ENCODE assay signal across 21 mouse cellular contexts in genomic region chr5:108689091-108689490, GRCm38 (mm10). TPM values are rescaled to one million over a fixed set of nuclear protein-coding genes. Genes with fewer than 3 reads are reported as not detected.
DNase-seq lines count a peak whose midpoint lies in the region; ATAC-seq and TF ChIP-seq lines count a peak whose summit lies in the region.
"Had no signal": no experiment of that assay in that cellular context is flagged by ENCODE, and none has a peak within 500 bp of the region (broad histone marks: within the 10 kb centered on the region; RNA-seq: fewer than 3 reads in every experiment).

No protein-coding gene starts in this region.

- no peak overlapping the region for H3K4me3 ChIP-seq in forebrain, embryonic 15.5 days
- no peak overlapping the region for H3K4me3 ChIP-seq in forebrain, embryonic 10.5 days
- no peak overlapping the region for H3K4me3 ChIP-seq in layer of hippocampus, adult 2 months
- no peak overlapping the region for H3K4me3 ChIP-seq in midbrain, postnatal 0 days (ENCODE audit: low read depth, low read length)
- H3K4me3 ChIP-seq in midbrain, embryonic 16.5 days (ENCODE audit: low read depth, low read length), result no peak overlapping the region
- H3K4me3 ChIP-seq: embryonic facial prominence, embryonic 12.5 days; forebrain, embryonic 13.5 days; heart, adult 2 months; heart, embryonic 15.5 days had no signal

- H3K9me3 ChIP-seq in forebrain, embryonic 15.5 days, result no peaks in the 10 kb centered on the region
- H3K9me3 ChIP-seq in forebrain, embryonic 10.5 days, result no peaks in the 10 kb centered on the region
- no peaks in the 10 kb centered on the region for H3K9me3 ChIP-seq in midbrain, postnatal 0 days (ENCODE audit: low read length)
- no peaks in the 10 kb centered on the region for H3K9me3 ChIP-seq in midbrain, embryonic 16.5 days (replicated peaks; ENCODE audit: control insufficient read depth, low read length, poor library complexity, severe bottlenecking)
- H3K9me3 ChIP-seq: embryonic facial prominence, embryonic 12.5 days; forebrain, embryonic 13.5 days; heart, embryonic 15.5 days had no signal

- H3K4me1 ChIP-seq in forebrain, embryonic 15.5 days, result peaks cover 15% of the 10 kb centered on the region; the same call in 1 of the 2 replicates
- H3K4me1 ChIP-seq in forebrain, embryonic 10.5 days, result peaks cover 24% of the 10 kb centered on the region
- no peaks in the 10 kb centered on the region for H3K4me1 ChIP-seq in midbrain, postnatal 0 days (ENCODE audit: insufficient read depth, low read length)
- peaks cover 6% of the 10 kb centered on the region for H3K4me1 ChIP-seq in midbrain, embryonic 16.5 days (ENCODE audit: control insufficient read depth, insufficient read depth, low read length)

- 61% methylated on average over 5 of the region's 5 CpGs for WGBS in forebrain, embryonic 15.5 days
- WGBS in forebrain, embryonic 10.5 days, result 74% methylated on average over 5 of the region's 5 CpGs
- 47% methylated on average over 5 of the region's 5 CpGs for WGBS in midbrain, postnatal 0 days
- 61% methylated on average over 5 of the region's 5 CpGs for WGBS in midbrain, embryonic 16.5 days

- H3K36me3 ChIP-seq in forebrain, embryonic 15.5 days, result no peaks in the 10 kb centered on the region
- H3K36me3 ChIP-seq in forebrain, embryonic 10.5 days (replicated peaks), result no peaks in the 10 kb centered on the region
- H3K36me3 ChIP-seq in midbrain, postnatal 0 days (ENCODE audit: insufficient read depth, low read length), result no peaks in the 10 kb centered on the region
- H3K36me3 ChIP-seq in midbrain, embryonic 16.5 days (ENCODE audit: control insufficient read depth, insufficient read depth, low read length), result no peaks in the 10 kb centered on the region
- H3K36me3 ChIP-seq: heart, embryonic 15.5 days had no signal

- no peak for TF ChIP-seq CTCF in layer of hippocampus, adult 2 months (conservative IDR thresholded peaks at IDR 0.05)
- TF ChIP-seq CTCF in midbrain, postnatal 0 days (IDR thresholded peaks at IDR 0.05), result no peak

- no peak for ATAC-seq in forebrain, embryonic 15.5 days (replicated peaks)
- no peak for ATAC-seq in midbrain, postnatal 0 days (ENCODE audit: low FRiP score)
- ATAC-seq in midbrain, embryonic 16.5 days, result no peak
- no peak for ATAC-seq in activated CD4-positive, CD25-positive, alpha-beta regulatory T cell, adult 4 months
- ATAC-seq: forebrain, embryonic 13.5 days had no signal

- H3K27ac ChIP-seq in forebrain, embryonic 15.5 days (replicated peaks), result 0 out of 2 replicates have a peak overlapping the region, but pooled peaks have one; percentile 27
- no peak overlapping the region for H3K27ac ChIP-seq in forebrain, embryonic 10.5 days
- H3K27ac ChIP-seq in layer of hippocampus, adult 2 months, result peak overlapping the region; percentile 32; the same call in 1 of the 2 replicates
- no peak overlapping the region for H3K27ac ChIP-seq in midbrain, postnatal 0 days (ENCODE audit: low read depth, low read length)
- H3K27ac ChIP-seq in midbrain, embryonic 16.5 days (ENCODE audit: low read length), result no peak overlapping the region
- H3K27ac ChIP-seq: embryonic facial prominence, embryonic 12.5 days; forebrain, embryonic 13.5 days; heart, adult 2 months; heart, embryonic 15.5 days; hindbrain, embryonic 14.5 days had no signal

- H3K9ac ChIP-seq in forebrain, embryonic 15.5 days (replicated peaks), result no peak overlapping the region
- no peak overlapping the region for H3K9ac ChIP-seq in midbrain, postnatal 0 days (replicated peaks; ENCODE audit: low read length, poor library complexity, severe bottlenecking)
- no peak overlapping the region for H3K9ac ChIP-seq in midbrain, embryonic 16.5 days (ENCODE audit: low read depth, low read length)
- H3K9ac ChIP-seq: embryonic facial prominence, embryonic 12.5 days; forebrain, embryonic 13.5 days; heart, embryonic 15.5 days; hindbrain, embryonic 14.5 days had no signal

- H3K4me2 ChIP-seq in forebrain, embryonic 15.5 days (replicated peaks), result no peak overlapping the region
- H3K4me2 ChIP-seq in midbrain, postnatal 0 days (ENCODE audit: low read depth, low read length, poor library complexity, severe bottlenecking), result no peak overlapping the region
- H3K4me2 ChIP-seq in midbrain, embryonic 16.5 days (ENCODE audit: low read length), result no peak overlapping the region
- H3K4me2 ChIP-seq: embryonic facial prominence, embryonic 12.5 days; forebrain, embryonic 13.5 days; heart, embryonic 11.5 days; heart, embryonic 15.5 days; hindbrain, embryonic 14.5 days had no signal

- DNase-seq in forebrain, embryonic 10.5 days (ENCODE audit: extremely low spot score, low spot score), result no peak
- peak; percentile 44 to 66 for DNase-seq in layer of hippocampus, adult 2 months (ENCODE audit: low spot score in 2 of 2)
- no peak for DNase-seq in layer of hippocampus, postnatal 25 days (ENCODE audit: extremely low spot score in 1 of 2, low spot score in 1 of 2)
- peak; percentile 49 for DNase-seq in midbrain, postnatal 0 days (ENCODE audit: low spot score)
- DNase-seq in retina, postnatal 1 day, result peak; percentile 43
- DNase-seq: adrenal gland, adult 2 months; adrenal gland, postnatal 25 days; cerebellum, adult 11 months; cerebellum, adult 8-10 months; cerebellum, postnatal 14 days; gastrocnemius, postnatal 14 days; heart, adult 2 months; heart, postnatal 14 days had no signal

- peaks cover 9% of the 10 kb centered on the region; the same call in 1 of the 2 replicates for H3K27me3 ChIP-seq in forebrain, embryonic 15.5 days
- H3K27me3 ChIP-seq in forebrain, embryonic 10.5 days (ENCODE audit: poor library complexity, severe bottlenecking), result peaks cover 25% of the 10 kb centered on the region
- peaks cover 5% of the 10 kb centered on the region; the same call in 1 of the 2 replicates for H3K27me3 ChIP-seq in midbrain, postnatal 0 days (ENCODE audit: insufficient read depth, low read length)
- peaks cover 11% of the 10 kb centered on the region for H3K27me3 ChIP-seq in midbrain, embryonic 16.5 days (ENCODE audit: control insufficient read depth, insufficient read depth, low read depth, low read length)
- H3K27me3 ChIP-seq: embryonic facial prominence, embryonic 12.5 days; heart, embryonic 15.5 days had no signal

RNA-seq across cellular contexts. Expression of gene Fgfrl1, which starts 3.1 kb away (rescaled TPM):
- polyA plus RNA-seq in forebrain, embryonic 15.5 days (2015; fragmentation: Nextera tagmentation; extraction: Ambion mirVana), result 9.4 and 10.1 TPM in 2 replicates
- polyA plus RNA-seq in forebrain, embryonic 10.5 days (2016; fragmentation: Nextera tagmentation; extraction: Ambion mirVana), result 10.4 and 12.3 TPM in 2 replicates
- 10 to 100 TPM; 21.3 to 22.4 TPM for total RNA-seq in layer of hippocampus, adult 2 months (2021)
- 10 to 100 TPM; 23.5 to 31.4 TPM for total RNA-seq in layer of hippocampus, postnatal 25 days (2021)
- total RNA-seq in midbrain, postnatal 0 days (2014; rRNA removed), result 12.9 and 20.4 TPM in 2 replicates
- 5.4 and 5.7 TPM in 2 replicates for polyA plus RNA-seq in midbrain, postnatal 0 days (2015; fragmentation: Nextera tagmentation; extraction: Ambion mirVana)
- 3.3 and 3.5 TPM in 2 replicates for polyA plus RNA-seq in midbrain, embryonic 16.5 days (2015; fragmentation: Nextera tagmentation; extraction: Ambion mirVana)
- polyA plus RNA-seq in activated CD4-positive, CD25-positive, alpha-beta regulatory T cell, adult 4 months (2017; shearing (Covaris generic)), result not detected

RNA-seq across cellular contexts. Expression of gene Slc26a1, which starts 13.7 kb away (rescaled TPM):
- 1.8 and 1.9 TPM in 2 replicates for polyA plus RNA-seq in forebrain, embryonic 15.5 days (2015; fragmentation: Nextera tagmentation; extraction: Ambion mirVana)
- 0.77 and 1.0 TPM in 2 replicates for polyA plus RNA-seq in forebrain, embryonic 10.5 days (2016; fragmentation: Nextera tagmentation; extraction: Ambion mirVana)
- 1 to 10 TPM; 1.2 TPM for total RNA-seq in layer of hippocampus, adult 2 months (2021)
- total RNA-seq in layer of hippocampus, postnatal 25 days (2021), result 1 to 10 TPM; 1.2 to 1.6 TPM
- total RNA-seq in midbrain, postnatal 0 days (2014; rRNA removed), result 9.3 and 10.1 TPM in 2 replicates
- polyA plus RNA-seq in midbrain, postnatal 0 days (2015; fragmentation: Nextera tagmentation; extraction: Ambion mirVana), result 4.2 and 5.3 TPM in 2 replicates
- polyA plus RNA-seq in midbrain, embryonic 16.5 days (2015; fragmentation: Nextera tagmentation; extraction: Ambion mirVana), result 4.3 and 4.4 TPM in 2 replicates
- polyA plus RNA-seq in activated CD4-positive, CD25-positive, alpha-beta regulatory T cell, adult 4 months (2017; shearing (Covaris generic)), result under 1 TPM in 1 of 2 experiments, not detected in 1; 0.31 TPM
- total RNA-seq: gastrocnemius, postnatal 14 days; heart, adult 2 months; heart, postnatal 14 days had no signal

RNA-seq across cellular contexts. Expression of gene Dgkq, which starts 19.6 kb away (rescaled TPM):
- 23.6 and 24.4 TPM in 2 replicates for polyA plus RNA-seq in forebrain, embryonic 15.5 days (2015; fragmentation: Nextera tagmentation; extraction: Ambion mirVana)
- polyA plus RNA-seq in forebrain, embryonic 10.5 days (2016; fragmentation: Nextera tagmentation; extraction: Ambion mirVana), result 11.3 and 13.3 TPM in 2 replicates
- 10 to 100 TPM; 50.2 to 51.5 TPM for total RNA-seq in layer of hippocampus, adult 2 months (2021)
- total RNA-seq in layer of hippocampus, postnatal 25 days (2021), result 10 to 100 TPM; 44.5 to 54.9 TPM
- total RNA-seq in midbrain, postnatal 0 days (2014; rRNA removed), result 45.4 and 51.8 TPM in 2 replicates
- polyA plus RNA-seq in midbrain, postnatal 0 days (2015; fragmentation: Nextera tagmentation; extraction: Ambion mirVana), result 23.5 and 23.7 TPM in 2 replicates
- 33.0 and 36.9 TPM in 2 replicates for polyA plus RNA-seq in midbrain, embryonic 16.5 days (2015; fragmentation: Nextera tagmentation; extraction: Ambion mirVana)
- 1 to 10 TPM; 4.4 to 4.5 TPM for polyA plus RNA-seq in activated CD4-positive, CD25-positive, alpha-beta regulatory T cell, adult 4 months (2017; shearing (Covaris generic))

RNA-seq across cellular contexts. Expression of gene Idua, which starts 29.0 kb away (rescaled TPM):
- 9.9 and 10.9 TPM in 2 replicates for polyA plus RNA-seq in forebrain, embryonic 15.5 days (2015; fragmentation: Nextera tagmentation; extraction: Ambion mirVana)
- polyA plus RNA-seq in forebrain, embryonic 10.5 days (2016; fragmentation: Nextera tagmentation; extraction: Ambion mirVana), result 10.2 and 11.0 TPM in 2 replicates
- 10 to 100 TPM; 16.8 to 17.1 TPM for total RNA-seq in layer of hippocampus, adult 2 months (2021)
- 10 to 100 TPM; 10.4 to 19.6 TPM for total RNA-seq in layer of hippocampus, postnatal 25 days (2021)
- total RNA-seq in midbrain, postnatal 0 days (2014; rRNA removed), result 9.2 and 10.9 TPM in 2 replicates
- polyA plus RNA-seq in midbrain, postnatal 0 days (2015; fragmentation: Nextera tagmentation; extraction: Ambion mirVana), result 8.8 and 9.8 TPM in 2 replicates
- polyA plus RNA-seq in midbrain, embryonic 16.5 days (2015; fragmentation: Nextera tagmentation; extraction: Ambion mirVana), result 13.1 and 14.4 TPM in 2 replicates
- 1 to 10 TPM; 8.8 to 9.8 TPM for polyA plus RNA-seq in activated CD4-positive, CD25-positive, alpha-beta regulatory T cell, adult 4 months (2017; shearing (Covaris generic))

RNA-seq across cellular contexts. Expression of gene Tmem175, which starts 59.5 kb away (rescaled TPM):
- 24.2 and 24.7 TPM in 2 replicates for polyA plus RNA-seq in forebrain, embryonic 15.5 days (2015; fragmentation: Nextera tagmentation; extraction: Ambion mirVana)
- polyA plus RNA-seq in forebrain, embryonic 10.5 days (2016; fragmentation: Nextera tagmentation; extraction: Ambion mirVana), result 17.6 TPM in 2 replicates
- total RNA-seq in layer of hippocampus, adult 2 months (2021), result 10 to 100 TPM; 40.7 to 43.5 TPM
- total RNA-seq in layer of hippocampus, postnatal 25 days (2021), result 10 to 100 TPM; 39.6 to 47.4 TPM
- 34.1 and 37.6 TPM in 2 replicates for total RNA-seq in midbrain, postnatal 0 days (2014; rRNA removed)
- 34.2 and 41.4 TPM in 2 replicates for polyA plus RNA-seq in midbrain, postnatal 0 days (2015; fragmentation: Nextera tagmentation; extraction: Ambion mirVana)
- polyA plus RNA-seq in midbrain, embryonic 16.5 days (2015; fragmentation: Nextera tagmentation; extraction: Ambion mirVana), result 22.0 and 25.1 TPM in 2 replicates
- polyA plus RNA-seq in activated CD4-positive, CD25-positive, alpha-beta regulatory T cell, adult 4 months (2017; shearing (Covaris generic)), result 10 to 100 TPM; 36.5 to 39.2 TPM

Comparison
In these comparisons a context has a peak if more than half of its experiments do, and no peak if none do; other contexts are left out.
1. H3K27ac ChIP-seq: peak in forebrain, embryonic 15.5 days (single experiment) and layer of hippocampus, adult 2 months (single experiment); none in forebrain, embryonic 10.5 days (single experiment), midbrain, postnatal 0 days (single experiment) and midbrain, embryonic 16.5 days (single experiment).
2. DNase-seq: peak in layer of hippocampus, adult 2 months (2 of 2), midbrain, postnatal 0 days (single experiment) and retina, postnatal 1 day (single experiment); none in forebrain, embryonic 10.5 days (single experiment) and layer of hippocampus, postnatal 25 days (0 of 2).